Mouse (Mus musculus) liver, embryonic 14.5 days (tissue): ENCODE data around the gene Gm21983.

Experiments used
- CTCF ChIP-seq: IDR thresholded peaks from 2 replicates; pipeline ENCODE4 v1.5.1; 2016; ENCODE audit warnings: antibody characterized with exemption, low read depth, control low read depth
- EP300 ChIP-seq: IDR thresholded peaks from 2 replicates; pipeline ENCODE4 v1.6.1; 2016; ENCODE audit warnings: antibody characterized with exemption, low read depth

GRCm38 (mm10) chr7:27129811-27130210 is 51.1 kb downstream of the Gm21983 start:
- TF ChIP-seq CTCF = no peak
- TF ChIP-seq EP300 = no peak
